Mouse (Mus musculus): ENCODE measurements around the gene Trim46.

DNA sequence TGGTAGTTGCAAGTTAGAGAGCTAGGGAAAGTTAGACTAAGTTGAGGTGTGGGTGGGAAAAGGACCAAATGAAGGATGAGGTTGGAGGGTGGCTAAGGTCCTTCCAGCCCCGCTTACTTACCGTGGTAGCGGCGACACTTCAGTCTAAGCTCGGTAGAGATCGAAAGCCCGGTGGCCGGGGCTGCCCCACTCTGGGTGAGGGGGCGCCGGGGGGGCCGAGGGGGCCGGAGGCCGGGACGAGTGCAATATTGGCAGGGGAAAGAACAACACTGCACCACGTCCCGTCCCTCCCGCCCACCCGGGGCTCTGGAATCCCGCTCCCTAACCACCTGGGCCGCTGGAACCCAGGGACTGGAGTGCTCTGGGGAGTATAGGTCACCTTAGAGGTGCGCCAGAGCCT, 19.2 kb downstream of the Trim46 start, which contains the start of gene Mtx1:
- TF ChIP-seq POLR2A (IDR thresholded peaks at IDR 0.05; ENCODE audit: extremely low read depth, insufficient read depth, low read length) (no peak), CTCF (IDR thresholded peaks at IDR 0.05; ENCODE audit: low read depth, low read length) (no peak)

Measured in liver, adult 2 months (tissue).